ENCODE assay signal across 8 mouse cellular contexts in genomic region chr9:103624649-103625048, GRCm38 (mm10).
DNase-seq lines count a peak whose midpoint lies in the region; TF ChIP-seq lines count a peak whose summit lies in the region.

No protein-coding gene starts in this region.

- H3K4me1 ChIP-seq in kidney, adult 2 months (ENCODE audit: control insufficient read depth, insufficient read depth, low read length): peaks cover 10% of the 10 kb centered on the region; the same call in 1 of the 2 replicates

- H3K27me3 ChIP-seq in kidney, adult 2 months (replicated peaks; ENCODE audit: control insufficient read depth, insufficient read depth, low read length): no peaks in the 10 kb centered on the region

- H3K27ac ChIP-seq in kidney, adult 2 months (ENCODE audit: insufficient read depth, low read depth, low read length): no peak overlapping the region

- H3K4me3 ChIP-seq in kidney, adult 2 months (ENCODE audit: insufficient read depth, low read depth, low read length): no peak overlapping the region

- DNase-seq in 416B (ENCODE audit: low read depth) (peak; percentile 77), R1 (ENCODE audit: low read depth, low spot score) (peak; percentile 84)
- peak; percentile 84 to 85 for DNase-seq in cerebellum, postnatal 14 days
- DNase-seq in gastrocnemius, postnatal 14 days: peak; percentile 48
- peak; percentile 85 for DNase-seq in kidney, adult 2 months
- DNase-seq in left cerebral cortex, postnatal 4 days: peak; percentile 68
- DNase-seq in natural killer cell, adult 2 months (ENCODE audit: low spot score in 2 of 2): peak; percentile 6 to 67
- DNase-seq in testis, postnatal 10 days (ENCODE audit: low spot score): peak; percentile 72

- intact Hi-C loops in gastrocnemius, postnatal 14 days (cut with DNase I; ENCODE audit: low total_unique reads): loop anchor here (2.0 to 5.0 kb wide), 3 partner anchors 132 to 373 kb away; no protein-coding TSS in a partner anchor
- intact Hi-C loops in left cerebral cortex, postnatal 4 days (cut with DNase I): loop anchor here (2.0 to 10.0 kb wide), 2 partner anchors 130 to 136 kb away; partner anchors contain the start of gene Tmem108

- TF ChIP-seq POLR2A in kidney, adult 2 months (IDR thresholded peaks at IDR 0.05; ENCODE audit: low read depth, low read length): no peak

- 37% methylated on average over 1 of the region's 1 CpGs for WGBS in kidney, adult 2 months

- H3K36me3 ChIP-seq in kidney, adult 2 months (ENCODE audit: control insufficient read depth, insufficient read depth, low read length): no peaks in the 10 kb centered on the region

- peak; percentile 76 for TF ChIP-seq CTCF in kidney, adult 2 months (conservative IDR thresholded peaks at IDR 0.05; ENCODE audit: insufficient read depth, insufficient read length, low read depth, low read length)
